ENCODE assay signal across 11 mouse cellular contexts in the genomic region with DNA sequence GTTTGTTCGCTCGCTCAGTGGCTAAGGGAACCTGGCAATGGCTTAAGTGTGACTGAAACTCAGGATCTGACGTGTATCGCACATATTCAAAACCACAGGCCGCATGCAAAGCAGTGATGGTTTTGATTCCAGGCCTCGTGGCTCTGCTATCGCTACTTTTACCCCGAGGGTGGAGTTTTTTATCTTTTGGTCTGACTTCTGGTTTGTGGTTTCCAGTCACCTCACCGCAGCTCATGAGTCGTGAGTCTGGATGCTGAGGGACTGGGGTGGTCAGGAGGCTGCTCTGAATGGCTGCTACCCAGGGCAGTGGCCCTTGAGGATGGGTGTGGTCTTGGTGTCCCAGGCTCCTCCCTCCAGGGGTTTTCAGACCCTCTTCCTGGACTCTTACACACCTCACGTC. TPM values are rescaled to one million over a fixed set of nuclear protein-coding genes. Genes with fewer than 3 reads are reported as not detected.
DNase-seq lines count a peak whose midpoint lies in the region; ATAC-seq and TF ChIP-seq lines count a peak whose summit lies in the region.
"Had no signal": no experiment of that assay in that cellular context is flagged by ENCODE, and none has a peak within 500 bp of the region (broad histone marks: within the 10 kb centered on the region; RNA-seq: fewer than 3 reads in every experiment).

No protein-coding gene starts in this region.

- no peaks in the 10 kb centered on the region for H3K36me3 ChIP-seq in heart, embryonic 16.5 days (ENCODE audit: control insufficient read depth, insufficient read depth)
- H3K36me3 ChIP-seq in heart, embryonic 11.5 days (ENCODE audit: control insufficient read depth, insufficient read depth, low read length): no peaks in the 10 kb centered on the region
- H3K36me3 ChIP-seq in C2C12 (ENCODE audit: control insufficient read depth, insufficient read depth): peaks cover 11% of the 10 kb centered on the region
- peaks cover 4% of the 10 kb centered on the region; the same call in 1 of the 2 replicates for H3K36me3 ChIP-seq in embryonic facial prominence, embryonic 13.5 days
- no peaks in the 10 kb centered on the region for H3K36me3 ChIP-seq in myocyte (ENCODE audit: control insufficient read depth, insufficient read depth)

- no peak overlapping the region for H3ac ChIP-seq in C2C12 (ENCODE audit: control insufficient read depth, insufficient read length, low read depth)
- no peak overlapping the region for H3ac ChIP-seq in myocyte (ENCODE audit: control insufficient read depth, insufficient read length)

- WGBS in heart, embryonic 16.5 days: 55% methylated on average over 11 of the region's 11 CpGs
- WGBS in heart, embryonic 11.5 days (ENCODE audit: insufficient replicate concordance): 42% methylated on average over 11 of the region's 11 CpGs
- WGBS in embryonic facial prominence, embryonic 13.5 days: 28% methylated on average over 11 of the region's 11 CpGs

- no peak for TF ChIP-seq CTCF in C2C12 (IDR thresholded peaks at IDR 0.05; ENCODE audit: control insufficient read depth, insufficient read depth, insufficient read length)

- no peak overlapping the region for H3K27ac ChIP-seq in heart, embryonic 16.5 days (ENCODE audit: low read length)
- H3K27ac ChIP-seq in heart, embryonic 11.5 days (ENCODE audit: low read depth, low read length): no peak overlapping the region
- H3K27ac ChIP-seq in embryonic facial prominence, embryonic 13.5 days: peak overlapping the region; percentile 72
- H3K27ac ChIP-seq: layer of hippocampus, adult 2 months; liver, embryonic 14.5 days had no signal

- H3K79me2 ChIP-seq in C2C12 (ENCODE audit: control insufficient read depth, insufficient read depth): peaks cover 49% of the 10 kb centered on the region
- H3K79me2 ChIP-seq in myocyte (ENCODE audit: control insufficient read depth, insufficient read depth): peaks cover 43% of the 10 kb centered on the region

- ATAC-seq in heart, embryonic 16.5 days (replicated peaks; ENCODE audit: extremely low read depth, insufficient read depth, low FRiP score): 0 out of 2 replicates have a peak, but pooled peaks have one; percentile 34
- no peak for ATAC-seq in heart, embryonic 11.5 days (replicated peaks; ENCODE audit: insufficient number of reproducible peaks, low FRiP score, low TSS enrichment)
- no peak for ATAC-seq in embryonic facial prominence, embryonic 13.5 days (ENCODE audit: insufficient number of reproducible peaks, insufficient read depth, low FRiP score, low TSS enrichment, low read depth)
- ATAC-seq: midbrain, embryonic 16.5 days had no signal

- no peak overlapping the region for H3K4me2 ChIP-seq in heart, embryonic 16.5 days (ENCODE audit: low read depth, low read length)
- no peak overlapping the region for H3K4me2 ChIP-seq in heart, embryonic 11.5 days
- H3K4me2 ChIP-seq in embryonic facial prominence, embryonic 13.5 days: peak overlapping the region; percentile 37
- H3K4me2 ChIP-seq in myocyte (ENCODE audit: low read depth): peak overlapping the region; percentile 99

- no peak for DNase-seq in adrenal gland, postnatal 4 days (ENCODE audit: low spot score in 2 of 2)
- no peak for DNase-seq in thymus, postnatal 10 days (ENCODE audit: low spot score in 2 of 2)
- DNase-seq in kidney, adult 9 months: no peak

- no peak overlapping the region for H3K4me3 ChIP-seq in heart, embryonic 16.5 days (ENCODE audit: low read length)
- no peak overlapping the region for H3K4me3 ChIP-seq in heart, embryonic 11.5 days (ENCODE audit: low read depth, low read length)
- H3K4me3 ChIP-seq in C2C12 (ENCODE audit: insufficient read depth, poor library complexity, severe bottlenecking): no peak overlapping the region
- H3K4me3 ChIP-seq in embryonic facial prominence, embryonic 13.5 days: no peak overlapping the region
- H3K4me3 ChIP-seq in myocyte: peak overlapping the region; percentile 12
- H3K4me3 ChIP-seq: layer of hippocampus, adult 2 months had no signal

- H3K9me3 ChIP-seq in heart, embryonic 16.5 days (replicated peaks; ENCODE audit: control insufficient read depth, low read length): no peaks in the 10 kb centered on the region
- H3K9me3 ChIP-seq in heart, embryonic 11.5 days (replicated peaks; ENCODE audit: control insufficient read depth, low read length): no peaks in the 10 kb centered on the region
- no peaks in the 10 kb centered on the region for H3K9me3 ChIP-seq in embryonic facial prominence, embryonic 13.5 days

- H3K27me3 ChIP-seq in heart, embryonic 16.5 days (ENCODE audit: control insufficient read depth, insufficient read depth, low read length): no peaks in the 10 kb centered on the region
- H3K27me3 ChIP-seq in heart, embryonic 11.5 days (ENCODE audit: control insufficient read depth, insufficient read depth, low read length): no peaks in the 10 kb centered on the region
- no peaks in the 10 kb centered on the region for H3K27me3 ChIP-seq in C2C12 (ENCODE audit: control insufficient read depth, insufficient read depth, insufficient read length)
- H3K27me3 ChIP-seq in embryonic facial prominence, embryonic 13.5 days: no peaks in the 10 kb centered on the region
- no peaks in the 10 kb centered on the region for H3K27me3 ChIP-seq in myocyte (ENCODE audit: control insufficient read depth, insufficient read depth, insufficient read length)

- no peak overlapping the region for H3K9ac ChIP-seq in heart, embryonic 16.5 days (ENCODE audit: low read length)
- H3K9ac ChIP-seq in heart, embryonic 11.5 days (ENCODE audit: low read depth, low read length): no peak overlapping the region
- no peak overlapping the region for H3K9ac ChIP-seq in embryonic facial prominence, embryonic 13.5 days
- H3K9ac ChIP-seq: liver, embryonic 14.5 days had no signal

- TF ChIP-seq POLR2A in myocyte (IDR thresholded peaks at IDR 0.05; ENCODE audit: insufficient read length, low read depth): no peak

- peaks cover 34% of the 10 kb centered on the region for H3K4me1 ChIP-seq in heart, embryonic 16.5 days (ENCODE audit: control insufficient read depth, insufficient read depth, low read length)
- peaks cover 39% of the 10 kb centered on the region for H3K4me1 ChIP-seq in heart, embryonic 11.5 days (ENCODE audit: control insufficient read depth, insufficient read depth, low read length)
- H3K4me1 ChIP-seq in embryonic facial prominence, embryonic 13.5 days: peaks cover 76% of the 10 kb centered on the region

- H3K79me3 ChIP-seq in C2C12 (ENCODE audit: low read depth): peaks cover 12% of the 10 kb centered on the region

TF ChIP-seq in C2C12, 6 proteins besides CTCF, POLR2A, EP300 and RAD21:
- TF ChIP-seq MAX (IDR thresholded peaks at IDR 0.05): peak; percentile 99
- TF ChIP-seq CEBPB (IDR thresholded peaks at IDR 0.05; ENCODE audit: low read depth): no peak
- peak; percentile 32 for TF ChIP-seq USF1 (IDR thresholded peaks at IDR 0.05; ENCODE audit: low read depth)
- peak; percentile 43 for TF ChIP-seq FOSL1 (IDR thresholded peaks at IDR 0.05; ENCODE audit: insufficient read depth, low read length, poor library complexity, severe bottlenecking)
- TF ChIP-seq MYOG (IDR thresholded peaks at IDR 0.05; ENCODE audit: control insufficient read depth, extremely low read depth, insufficient read length): no peak
- TF ChIP-seq MYOD1 (IDR thresholded peaks at IDR 0.05; ENCODE audit: control insufficient read depth, insufficient read length, low read depth): peak; percentile 35

TF ChIP-seq in myocyte, 11 proteins besides CTCF, POLR2A, EP300 and RAD21:
- TF ChIP-seq USF1 (IDR thresholded peaks at IDR 0.05; ENCODE audit: low read depth) (no peak), MAX (IDR thresholded peaks at IDR 0.05; ENCODE audit: low read depth) (peak; percentile 74), REST (IDR thresholded peaks at IDR 0.05; ENCODE audit: insufficient read depth, insufficient read length) (no peak), CEBPB (IDR thresholded peaks at IDR 0.05; ENCODE audit: insufficient read depth, poor library complexity, severe bottlenecking) (no peak), POLR2AphosphoS2 (IDR thresholded peaks at IDR 0.05; ENCODE audit: insufficient read length, low read depth) (no peak), TCF12 (IDR thresholded peaks at IDR 0.05; ENCODE audit: insufficient read depth, poor library complexity, severe bottlenecking) (peak; percentile 23), E2F4 (IDR thresholded peaks at IDR 0.05; ENCODE audit: insufficient read depth) (no peak), SRF (IDR thresholded peaks at IDR 0.05; ENCODE audit: control insufficient read depth, insufficient read length, low read depth) (no peak), MYOD1 (IDR thresholded peaks at IDR 0.05; ENCODE audit: control insufficient read depth in 1 of 3, insufficient read length in 2 of 3, low read depth in 2 of 3) (peak in 1 of 3 experiments; percentile 11), MYOG (IDR thresholded peaks at IDR 0.05; ENCODE audit: control insufficient read depth in 1 of 3, insufficient read depth in 1 of 3, insufficient read length in 2 of 3, low read depth in 2 of 3) (peak in 1 of 3 experiments; percentile 29), TCF3 (IDR thresholded peaks at IDR 0.05; ENCODE audit: insufficient read length, low read depth) (peak; percentile 4)

RNA-seq across cellular contexts. Expression of a gene that starts 27.3 kb away (rescaled TPM):
- 36.6 and 45.6 TPM in 2 replicates for polyA plus RNA-seq in heart, embryonic 16.5 days (2015; fragmentation: Nextera tagmentation; extraction: Ambion mirVana)
- polyA plus RNA-seq in heart, embryonic 11.5 days (2014; fragmentation: Nextera tagmentation; extraction: Ambion mirVana): 67.1 and 82.0 TPM in 2 replicates
- polyA plus RNA-seq in C2C12 (2012; fragmentation: generic; extraction: Trizol) (10.3 TPM), myocyte (2012; fragmentation: generic; extraction: Trizol) (5.4 TPM)
- polyA plus RNA-seq in embryonic facial prominence, embryonic 13.5 days (2015; fragmentation: Nextera tagmentation; extraction: Ambion mirVana): 142 and 157 TPM in 2 replicates
- 10 to 100 TPM; 42.6 to 42.7 TPM for total RNA-seq in adrenal gland, postnatal 4 days (2021)

Comparison
In these comparisons a context has a peak if more than half of its experiments do, and no peak if none do; other contexts are left out.
1. H3K4me2 ChIP-seq: peak in embryonic facial prominence, embryonic 13.5 days (single experiment) and myocyte (single experiment); none in heart, embryonic 16.5 days (single experiment) and heart, embryonic 11.5 days (single experiment).